Mouse (Mus musculus): ENCODE data around the gene Ccdc74a.

- TF ChIP-seq CTCF (IDR thresholded peaks at IDR 0.05; ENCODE audit: control insufficient read depth, insufficient read depth, insufficient replicate concordance, low read depth, low read length) (no peak), POLR2A (IDR thresholded peaks at IDR 0.05; ENCODE audit: control insufficient read depth, low read depth, low read length) (no peak)
Observed at GRCm38 (mm10) chr16:17639081-17639480, 7.2 kb upstream of the Ccdc74a start.
